Mouse (Mus musculus): ENCODE measurements around the gene Copa. TPM values are rescaled to one million over a fixed set of nuclear protein-coding genes. Genes with fewer than 3 reads are reported as not detected.
A peak's percentile ranks its signal among the peaks of the same experiment; 100 is the strongest.

The Copa gene
- total RNA-seq (2014; fragmentation: Nextera tagmentation) (302 and 320 TPM in 2 replicates), total RNA-seq (2017) (153 and 166 TPM in 2 replicates), polyA plus RNA-seq (2012) (39.4 and 50.6 TPM in 2 replicates)

DNA sequence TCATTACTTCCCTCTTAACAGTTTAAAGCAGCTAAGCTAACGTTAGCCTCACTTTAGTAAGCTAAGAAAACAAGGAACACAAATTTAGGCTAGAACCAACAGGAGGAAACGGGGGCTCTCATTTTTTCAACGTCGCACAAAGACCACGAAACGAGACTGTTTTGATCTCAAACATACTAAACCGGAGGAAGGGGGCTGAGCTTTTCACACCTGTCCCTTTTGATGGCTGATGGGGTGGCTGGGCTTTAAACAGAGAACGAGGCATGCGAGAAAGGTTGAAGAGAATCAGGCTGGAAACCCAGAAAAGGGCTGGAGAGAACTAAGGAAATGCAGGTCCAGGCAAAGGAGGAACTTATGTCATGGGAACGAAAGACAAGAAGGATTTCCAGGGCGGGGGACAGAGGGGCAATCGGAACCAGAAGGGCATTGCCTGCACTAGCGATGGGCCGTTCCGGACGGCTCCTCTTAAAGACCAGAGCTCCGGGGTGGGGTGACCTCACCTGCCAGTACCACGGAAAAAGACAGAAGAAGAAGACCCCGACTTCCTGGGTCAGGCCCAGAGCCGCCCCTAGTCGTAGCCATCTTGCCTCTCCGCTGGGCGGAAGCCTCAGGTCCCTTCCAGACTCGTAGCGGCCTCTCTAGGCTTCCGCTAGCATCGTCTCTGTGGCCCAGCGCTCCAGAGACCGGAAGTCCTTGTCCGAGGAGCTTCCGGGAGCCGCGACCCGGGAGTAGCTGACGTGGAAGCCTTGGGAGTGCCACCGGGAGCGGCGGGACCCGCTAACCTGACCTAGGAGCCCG lies at the start of gene Copa, which contains the start of gene Ncstn:
TSS of gene Copa (plus strand) at position 429 of the 798 bp plus-strand sequence.
TSS of gene Ncstn (minus strand) at position 695 of the 798 bp plus-strand sequence.
- H3K9me3 ChIP-seq (replicated peaks): no peaks in the 10 kb centered on the region
- peaks cover 22% of the 10 kb centered on the region for H3K4me1 ChIP-seq (ENCODE audit: insufficient read depth, low read depth, low read length)
- peaks cover 46% of the 10 kb centered on the region for H3K36me3 ChIP-seq (replicated peaks)
- DNase-seq (ENCODE audit: low spot score) (peak; percentile 80), ATAC-seq (ENCODE audit: extremely low read depth, insufficient number of reproducible peaks, low FRiP score, poor library complexity, severe bottlenecking) (peak; percentile 96)
- TF ChIP-seq GATA1 (IDR thresholded peaks at IDR 0.05; ENCODE audit: borderline replicate concordance, low read length): no peak
- TF ChIP-seq POLR2AphosphoS5 (IDR thresholded peaks at IDR 0.05; ENCODE audit: insufficient replicate concordance, low read depth, low read length): no peak
- no peak for TF ChIP-seq TAL1 (conservative IDR thresholded peaks at IDR 0.05; ENCODE audit: low read depth, low read length)
- no peak for TF ChIP-seq GATA2 (IDR thresholded peaks at IDR 0.05; ENCODE audit: borderline replicate concordance, low read depth, low read length)
- TF ChIP-seq CTCF (IDR thresholded peaks at IDR 0.05; ENCODE audit: low read depth, low read length): no peak
- peak within 1 kb of the TSS; percentile 76 for H3K4me3 ChIP-seq (ENCODE audit: low read depth, low read length)
- no peaks in the 10 kb centered on the region for H3K27me3 ChIP-seq (ENCODE audit: insufficient read depth, low read length)

DNA sequence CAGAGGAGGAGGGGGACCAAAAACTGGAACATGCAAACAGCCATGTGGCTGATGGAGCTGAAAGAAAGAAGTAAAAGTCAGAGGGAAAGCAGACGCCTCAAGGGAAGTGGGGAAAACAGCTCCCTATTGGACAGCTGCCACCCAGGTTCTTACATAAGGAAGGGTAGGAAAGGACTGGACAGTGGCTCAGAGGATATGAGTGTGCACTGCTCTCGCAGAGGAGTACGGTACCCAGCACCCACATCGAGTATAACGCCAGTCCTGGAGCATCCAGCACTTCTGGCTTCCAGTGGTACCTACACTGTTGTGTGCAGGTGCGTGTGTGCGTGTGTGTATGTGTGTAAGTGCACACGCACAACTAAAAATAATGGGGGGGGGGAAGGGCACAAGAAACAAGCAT lies 35.9 kb upstream of the Copa start:
- Histone ChIP-seq H3K36me3 (replicated peaks) (no peaks in the 10 kb centered on the region), H3K9me3 (replicated peaks) (no peaks in the 10 kb centered on the region), H3K4me1 (ENCODE audit: insufficient read depth, low read depth, low read length) (peaks cover 8% of the 10 kb centered on the region), H3K27me3 (ENCODE audit: insufficient read depth, low read length) (peaks cover 2% of the 10 kb centered on the region; the same call in 1 of the 2 replicates), H3K4me3 (ENCODE audit: low read depth, low read length) (no peak overlapping the region)
- ATAC-seq (ENCODE audit: extremely low read depth, insufficient number of reproducible peaks, low FRiP score, poor library complexity, severe bottlenecking) (no peak), DNase-seq (ENCODE audit: low spot score) (no peak)
- no peak for TF ChIP-seq POLR2AphosphoS5 (IDR thresholded peaks at IDR 0.05; ENCODE audit: insufficient replicate concordance, low read depth, low read length)
- TF ChIP-seq TAL1 (conservative IDR thresholded peaks at IDR 0.05; ENCODE audit: low read depth, low read length): no peak
- TF ChIP-seq GATA1 (IDR thresholded peaks at IDR 0.05; ENCODE audit: borderline replicate concordance, low read length): no peak
- no peak for TF ChIP-seq CTCF (IDR thresholded peaks at IDR 0.05; ENCODE audit: low read depth, low read length)
- TF ChIP-seq GATA2 (IDR thresholded peaks at IDR 0.05; ENCODE audit: borderline replicate concordance, low read depth, low read length): no peak

DNA sequence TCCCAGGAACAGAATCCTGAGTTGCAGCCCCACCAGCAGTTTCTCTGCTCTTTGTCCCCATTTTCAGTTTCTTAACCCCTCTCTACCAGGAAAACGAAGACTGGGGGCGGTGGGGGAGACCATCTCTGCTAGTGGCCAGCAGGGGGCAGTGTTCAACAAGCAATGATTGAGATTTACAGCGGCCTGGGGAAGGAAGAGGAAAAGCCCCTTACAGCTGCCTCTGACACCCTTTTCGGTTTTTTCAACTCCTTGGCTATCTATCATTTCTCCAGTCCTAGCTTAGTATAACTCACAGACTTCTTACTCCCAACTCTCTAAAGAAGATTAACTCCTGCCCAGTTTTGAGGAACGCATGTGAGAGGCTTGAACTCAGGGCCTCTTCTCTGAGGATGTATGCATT lies 35.4 kb upstream of the Copa start:
- ATAC-seq (ENCODE audit: extremely low read depth, insufficient number of reproducible peaks, low FRiP score, poor library complexity, severe bottlenecking) (peak; percentile 58; the same call in 1 of the 2 replicates), DNase-seq (ENCODE audit: low spot score) (peak; percentile 38)
- Histone ChIP-seq H3K36me3 (replicated peaks) (no peaks in the 10 kb centered on the region), H3K27me3 (ENCODE audit: insufficient read depth, low read length) (peaks cover 2% of the 10 kb centered on the region; the same call in 1 of the 2 replicates), H3K4me3 (ENCODE audit: low read depth, low read length) (no peak overlapping the region), H3K4me1 (ENCODE audit: insufficient read depth, low read depth, low read length) (peaks cover 8% of the 10 kb centered on the region), H3K9me3 (replicated peaks) (no peaks in the 10 kb centered on the region)
- TF ChIP-seq CTCF (IDR thresholded peaks at IDR 0.05; ENCODE audit: low read depth, low read length) (peak; percentile 27; the same call in 1 of the 2 replicates), GATA1 (IDR thresholded peaks at IDR 0.05; ENCODE audit: borderline replicate concordance, low read length) (no peak)

DNA sequence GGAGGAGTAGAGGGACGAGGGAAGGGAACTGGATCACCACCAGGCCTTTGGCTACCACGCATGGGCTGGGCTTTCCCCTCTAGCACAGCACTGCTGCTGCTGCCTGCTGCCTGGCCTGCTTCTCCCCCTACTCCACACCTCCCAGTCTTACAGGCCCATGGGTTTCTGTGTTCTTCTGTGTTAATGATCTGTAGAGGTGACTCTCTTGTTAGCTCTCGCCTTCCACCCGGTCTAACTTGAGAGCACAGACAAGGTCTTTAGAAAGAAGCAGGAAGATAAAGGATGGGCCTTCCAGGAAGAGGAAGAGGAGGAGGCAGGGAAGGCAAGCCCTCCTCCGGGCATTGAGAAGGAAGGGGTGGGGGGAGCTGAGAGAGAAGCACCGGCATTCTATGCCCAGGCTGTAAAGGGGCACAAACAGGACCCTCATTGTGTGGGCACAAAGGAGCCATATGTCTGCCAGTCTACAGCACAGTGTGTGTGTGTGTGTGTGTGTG lies 34.0 kb upstream of the Copa start:
- ATAC-seq (ENCODE audit: extremely low read depth, insufficient number of reproducible peaks, low FRiP score, poor library complexity, severe bottlenecking) (no peak), DNase-seq (ENCODE audit: low spot score) (no peak)
- H3K36me3 ChIP-seq (replicated peaks): no peaks in the 10 kb centered on the region
- peaks cover 2% of the 10 kb centered on the region; the same call in 1 of the 2 replicates for H3K27me3 ChIP-seq (ENCODE audit: insufficient read depth, low read length)
- no peaks in the 10 kb centered on the region for H3K9me3 ChIP-seq (replicated peaks)
- TF ChIP-seq GATA1 (IDR thresholded peaks at IDR 0.05; ENCODE audit: borderline replicate concordance, low read length): no peak
- H3K4me3 ChIP-seq (ENCODE audit: low read depth, low read length): no peak overlapping the region
- peaks cover 8% of the 10 kb centered on the region for H3K4me1 ChIP-seq (ENCODE audit: insufficient read depth, low read depth, low read length)

GRCm38 (mm10) chr1:172049131-172049782 lies 33.1 kb upstream of the Copa start:
- Histone ChIP-seq H3K9me3 (replicated peaks) (no peaks in the 10 kb centered on the region), H3K4me1 (ENCODE audit: insufficient read depth, low read depth, low read length) (peaks cover 8% of the 10 kb centered on the region), H3K36me3 (replicated peaks) (no peaks in the 10 kb centered on the region), H3K27me3 (ENCODE audit: insufficient read depth, low read length) (peaks cover 6% of the 10 kb centered on the region; the same call in 1 of the 2 replicates), H3K4me3 (ENCODE audit: low read depth, low read length) (no peak overlapping the region; the same call in 1 of the 2 replicates)
- TF ChIP-seq GATA2 (IDR thresholded peaks at IDR 0.05; ENCODE audit: borderline replicate concordance, low read depth, low read length) (no peak), CTCF (IDR thresholded peaks at IDR 0.05; ENCODE audit: low read depth, low read length) (no peak), POLR2AphosphoS5 (IDR thresholded peaks at IDR 0.05; ENCODE audit: insufficient replicate concordance, low read depth, low read length) (no peak), GATA1 (IDR thresholded peaks at IDR 0.05; ENCODE audit: borderline replicate concordance, low read length) (no peak), TAL1 (conservative IDR thresholded peaks at IDR 0.05; ENCODE audit: low read depth, low read length) (no peak)
- no peak for DNase-seq (ENCODE audit: low spot score)
- no peak for ATAC-seq (ENCODE audit: extremely low read depth, insufficient number of reproducible peaks, low FRiP score, poor library complexity, severe bottlenecking)

DNA sequence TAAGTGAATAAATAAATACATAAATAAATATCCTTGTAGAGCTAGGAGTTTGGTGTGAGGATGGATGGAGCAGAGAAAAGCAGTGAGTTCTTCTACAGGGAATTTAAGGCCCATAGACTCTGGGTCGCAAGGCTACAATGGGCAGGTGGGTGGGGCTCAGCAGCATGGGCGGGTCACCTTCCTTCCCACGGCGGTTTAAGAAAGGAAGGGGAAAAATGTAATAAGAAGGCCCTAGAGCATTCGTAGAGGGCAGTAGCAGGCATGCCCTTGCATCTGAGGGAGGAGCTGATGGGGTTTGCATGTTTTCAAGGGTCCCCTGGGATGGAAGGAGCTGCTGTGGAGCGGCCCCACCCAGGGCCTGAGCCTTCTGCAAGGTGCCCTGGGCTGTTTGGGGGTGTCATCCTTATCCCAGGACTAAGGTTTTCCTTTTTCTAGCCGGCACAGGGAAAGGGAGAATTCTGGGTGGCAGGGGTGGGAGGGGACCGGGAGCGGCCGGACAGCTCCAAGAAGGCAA lies 29.5 kb upstream of the Copa start:
- peaks cover 8% of the 10 kb centered on the region for H3K4me1 ChIP-seq (ENCODE audit: insufficient read depth, low read depth, low read length)
- ATAC-seq (ENCODE audit: extremely low read depth, insufficient number of reproducible peaks, low FRiP score, poor library complexity, severe bottlenecking): no peak
- peaks cover 15% of the 10 kb centered on the region for H3K27me3 ChIP-seq (ENCODE audit: insufficient read depth, low read length)
- DNase-seq (ENCODE audit: low spot score): no peak
- no peak for TF ChIP-seq POLR2AphosphoS5 (IDR thresholded peaks at IDR 0.05; ENCODE audit: insufficient replicate concordance, low read depth, low read length)
- TF ChIP-seq GATA2 (IDR thresholded peaks at IDR 0.05; ENCODE audit: borderline replicate concordance, low read depth, low read length): no peak
- no peak for TF ChIP-seq CTCF (IDR thresholded peaks at IDR 0.05; ENCODE audit: low read depth, low read length)
- no peak for TF ChIP-seq GATA1 (IDR thresholded peaks at IDR 0.05; ENCODE audit: borderline replicate concordance, low read length)
- no peak for TF ChIP-seq TAL1 (conservative IDR thresholded peaks at IDR 0.05; ENCODE audit: low read depth, low read length)
- H3K36me3 ChIP-seq (replicated peaks): no peaks in the 10 kb centered on the region
- H3K4me3 ChIP-seq (ENCODE audit: low read depth, low read length): no peak overlapping the region
- no peaks in the 10 kb centered on the region for H3K9me3 ChIP-seq (replicated peaks)

Measured in G1E (cell line).